In genomic region chr19:46502471-46503166, GRCm38 (mm10) we compare ENCODE assay signal across 8 mouse cellular contexts. TPM values are rescaled to one million over a fixed set of nuclear protein-coding genes. Genes with fewer than 3 reads are reported as not detected.
A peak's percentile ranks its signal among the peaks of the same experiment; 100 is the strongest.
DNase-seq lines count a peak whose midpoint lies in the region; ATAC-seq and TF ChIP-seq lines count a peak whose summit lies in the region.

No protein-coding gene starts in this region.

- peak; percentile 74 for TF ChIP-seq CTCF in liver, adult 2 months (IDR thresholded peaks at IDR 0.05; ENCODE audit: low read depth, low read length)

- H3K4me2 ChIP-seq in embryonic facial prominence, embryonic 11.5 days (ENCODE audit: low read depth, low read length), result peak overlapping the region; percentile 94
- H3K4me2 ChIP-seq in kidney, embryonic 15.5 days, result peak overlapping the region; percentile 75
- peak overlapping the region; percentile 37 for H3K4me2 ChIP-seq in myocyte (ENCODE audit: low read depth)

- peak overlapping the region; percentile 97 for H3K27ac ChIP-seq in embryonic facial prominence, embryonic 11.5 days (replicated peaks; ENCODE audit: low read depth, low read length)
- H3K27ac ChIP-seq in heart, embryonic 10.5 days, result peak overlapping the region; percentile 99
- peak overlapping the region; percentile 100 for H3K27ac ChIP-seq in kidney, embryonic 15.5 days
- peak overlapping the region; percentile 73 for H3K27ac ChIP-seq in liver, adult 2 months (replicated peaks; ENCODE audit: insufficient read depth, low read depth, low read length)

- no peaks in the 10 kb centered on the region for H3K9me3 ChIP-seq in embryonic facial prominence, embryonic 11.5 days (replicated peaks; ENCODE audit: control insufficient read depth, low read length)
- H3K9me3 ChIP-seq in heart, embryonic 10.5 days, result no peaks in the 10 kb centered on the region
- H3K9me3 ChIP-seq in kidney, embryonic 15.5 days (replicated peaks), result no peaks in the 10 kb centered on the region

- peak overlapping the region; percentile 93 for H3K4me3 ChIP-seq in embryonic facial prominence, embryonic 11.5 days (ENCODE audit: low read depth, low read length)
- peak overlapping the region; percentile 94 for H3K4me3 ChIP-seq in heart, embryonic 10.5 days
- H3K4me3 ChIP-seq in kidney, embryonic 15.5 days (replicated peaks), result peak overlapping the region; percentile 95
- peak overlapping the region; percentile 50 for H3K4me3 ChIP-seq in liver, adult 2 months (ENCODE audit: insufficient read depth, low read depth, low read length)
- H3K4me3 ChIP-seq in myocyte, result peak overlapping the region; percentile 99

- under 1% methylated on average over 53 of the region's 53 CpGs for WGBS in embryonic facial prominence, embryonic 11.5 days
- WGBS in heart, embryonic 10.5 days, result under 1% methylated on average over 53 of the region's 53 CpGs
- under 1% methylated on average over 53 of the region's 53 CpGs for WGBS in kidney, embryonic 15.5 days
- under 1% methylated on average over 53 of the region's 53 CpGs for WGBS in liver, adult 2 months

- H3K79me2 ChIP-seq in liver, adult 2 months (ENCODE audit: control insufficient read depth, insufficient read depth, low read length), result peaks cover 42% of the 10 kb centered on the region; the same call in 1 of the 2 replicates
- H3K79me2 ChIP-seq in myocyte (ENCODE audit: control insufficient read depth, insufficient read depth), result peaks cover 47% of the 10 kb centered on the region

- no peaks in the 10 kb centered on the region for H3K27me3 ChIP-seq in embryonic facial prominence, embryonic 11.5 days (ENCODE audit: control insufficient read depth, insufficient read depth, low read length)
- H3K27me3 ChIP-seq in heart, embryonic 10.5 days (ENCODE audit: insufficient read depth, poor library complexity, severe bottlenecking), result no peaks in the 10 kb centered on the region
- H3K27me3 ChIP-seq in kidney, embryonic 15.5 days, result no peaks in the 10 kb centered on the region
- H3K27me3 ChIP-seq in liver, adult 2 months (ENCODE audit: control insufficient read depth, insufficient read depth, low read length), result no peaks in the 10 kb centered on the region
- H3K27me3 ChIP-seq in myocyte (ENCODE audit: control insufficient read depth, insufficient read depth, insufficient read length), result no peaks in the 10 kb centered on the region
- H3K27me3 ChIP-seq in splenic B cell, adult 2 months (ENCODE audit: control insufficient read depth, insufficient read depth, low read length, poor library complexity, severe bottlenecking), result no peaks in the 10 kb centered on the region

- 0 out of 2 replicates have a peak, but pooled peaks have one; percentile 28 for TF ChIP-seq POLR2A in liver, adult 2 months (IDR thresholded peaks at IDR 0.05; ENCODE audit: extremely low read depth, insufficient read depth, low read length)
- peak; percentile 77 for TF ChIP-seq POLR2A in myocyte (IDR thresholded peaks at IDR 0.05; ENCODE audit: insufficient read length, low read depth)

- no peaks in the 10 kb centered on the region; the same call in none of the 2 replicates for H3K36me3 ChIP-seq in embryonic facial prominence, embryonic 11.5 days (replicated peaks; ENCODE audit: control insufficient read depth, insufficient read depth, low read depth, low read length)
- H3K36me3 ChIP-seq in heart, embryonic 10.5 days, result peaks cover 30% of the 10 kb centered on the region
- peaks cover 30% of the 10 kb centered on the region for H3K36me3 ChIP-seq in kidney, embryonic 15.5 days
- peaks cover 4% of the 10 kb centered on the region; the same call in 1 of the 2 replicates for H3K36me3 ChIP-seq in liver, adult 2 months (ENCODE audit: control insufficient read depth, insufficient read depth, low read length)
- peaks cover 16% of the 10 kb centered on the region for H3K36me3 ChIP-seq in myocyte (ENCODE audit: control insufficient read depth, insufficient read depth)
- H3K36me3 ChIP-seq in splenic B cell, adult 2 months (ENCODE audit: control insufficient read depth, insufficient read depth, low read length, poor library complexity, severe bottlenecking), result peaks cover 6% of the 10 kb centered on the region

- peak; percentile 72 to 75 for DNase-seq in urinary bladder, adult 18-20 months (ENCODE audit: low spot score in 2 of 2)
- DNase-seq in urinary bladder, postnatal 10 days (ENCODE audit: low spot score), result no peak
- peak; percentile 68 for DNase-seq in embryonic facial prominence, embryonic 11.5 days (ENCODE audit: low spot score)
- peak; percentile 91 for DNase-seq in heart, embryonic 10.5 days (ENCODE audit: low spot score)
- DNase-seq in liver, adult 2 months (ENCODE audit: extremely low read depth, low read depth, low spot score), result peak; percentile 73
- DNase-seq in splenic B cell, adult 2 months (ENCODE audit: low read depth, low spot score), result peak; percentile 90

- ATAC-seq in embryonic facial prominence, embryonic 11.5 days (replicated peaks; ENCODE audit: insufficient number of reproducible peaks, low FRiP score, low TSS enrichment, low read depth), result no peak
- no peak for ATAC-seq in kidney, embryonic 15.5 days (replicated peaks; ENCODE audit: low FRiP score)

- peaks cover 3% of the 10 kb centered on the region for H3K4me1 ChIP-seq in embryonic facial prominence, embryonic 11.5 days (ENCODE audit: control insufficient read depth, insufficient read depth, low read length)
- peaks cover 52% of the 10 kb centered on the region for H3K4me1 ChIP-seq in heart, embryonic 10.5 days
- peaks cover 41% of the 10 kb centered on the region for H3K4me1 ChIP-seq in kidney, embryonic 15.5 days
- peaks cover 24% of the 10 kb centered on the region for H3K4me1 ChIP-seq in liver, adult 2 months (ENCODE audit: control insufficient read depth, insufficient read depth, low read length)

- H3ac ChIP-seq in myocyte (ENCODE audit: control insufficient read depth, insufficient read length), result peak overlapping the region; percentile 85

- H3K9ac ChIP-seq in embryonic facial prominence, embryonic 11.5 days (replicated peaks; ENCODE audit: low read length), result peak overlapping the region; percentile 97
- H3K9ac ChIP-seq in kidney, embryonic 15.5 days, result peak overlapping the region; percentile 99
- H3K9ac ChIP-seq in liver, adult 2 months (ENCODE audit: low read depth, low read length), result peak overlapping the region; percentile 99

TF ChIP-seq in myocyte, 11 proteins besides CTCF, POLR2A, EP300 and RAD21:
- TF ChIP-seq MYOG (IDR thresholded peaks at IDR 0.05; ENCODE audit: control insufficient read depth in 1 of 3, insufficient read depth in 1 of 3, insufficient read length in 2 of 3, low read depth in 2 of 3), result peak in 2 of 3 experiments; percentile 73 to 80
- TF ChIP-seq MYOD1 (IDR thresholded peaks at IDR 0.05; ENCODE audit: control insufficient read depth in 1 of 3, insufficient read length in 2 of 3, low read depth in 2 of 3), result peak in 2 of 3 experiments; percentile 39 to 74
- peak; percentile 91 for TF ChIP-seq POLR2AphosphoS2 (IDR thresholded peaks at IDR 0.05; ENCODE audit: insufficient read length, low read depth)
- TF ChIP-seq TCF12 (IDR thresholded peaks at IDR 0.05; ENCODE audit: insufficient read depth, poor library complexity, severe bottlenecking), result no peak
- peak; percentile 51 for TF ChIP-seq TCF3 (IDR thresholded peaks at IDR 0.05; ENCODE audit: insufficient read length, low read depth)
- TF ChIP-seq MAX (IDR thresholded peaks at IDR 0.05; ENCODE audit: low read depth), result no peak
TF ChIP-seq in myocyte: peak in this region for 4.

RNA-seq across cellular contexts. Expression of gene Trim8, which starts 1.1 kb away (rescaled TPM):
- 17.8 and 18.6 TPM in 2 replicates for polyA plus RNA-seq in embryonic facial prominence, embryonic 11.5 days (2014; fragmentation: Nextera tagmentation; extraction: Ambion mirVana)
- polyA plus RNA-seq in heart, embryonic 10.5 days (2016; fragmentation: Nextera tagmentation; extraction: Ambion mirVana), result 17.6 and 22.0 TPM in 2 replicates
- polyA plus RNA-seq in kidney, embryonic 15.5 days (2015; fragmentation: Nextera tagmentation; extraction: Ambion mirVana), result 24.6 and 28.7 TPM in 2 replicates
- total RNA-seq in liver, adult 2 months (2014; rRNA removed), result 7.3 and 9.9 TPM in 2 replicates
- polyA plus RNA-seq in liver, adult 2 months (2012; rRNA removed), result 17.7 and 20.0 TPM in 2 replicates
- 42.3 TPM for polyA plus RNA-seq in myocyte (2012; fragmentation: generic; extraction: Trizol)

Comparison
In these comparisons a context has a peak if more than half of its experiments do, and no peak if none do; other contexts are left out.
1. H3K4me2 ChIP-seq: peak in every context shown above with its lines; median percentile 94 in embryonic facial prominence, embryonic 11.5 days; 75 in kidney, embryonic 15.5 days; 37 in myocyte.